Mouse (Mus musculus) kidney, adult 2 months (tissue): ENCODE results near the gene Naxd. TPM values are rescaled to one million over a fixed set of nuclear protein-coding genes. Genes with fewer than 3 reads are reported as not detected.
A peak's percentile ranks its signal among the peaks of the same experiment; 100 is the strongest.

Experiments used
- DNase-seq: peaks from one replicate; pipeline ENCODE4 v3.0.0; 2021
- H3K27ac ChIP-seq: fragments of 200-500 bp; 2 replicates; pipeline ENCODE4 v1.5.1; 2012; ENCODE audit warnings: low read depth, low read length, control low read depth, inconsistent platforms; ENCODE audit not compliant: insufficient read depth
- H3K27me3 ChIP-seq: fragments of 200-500 bp; replicated peaks from 2 replicates; pipeline ENCODE4 v1.6.1; 2012; ENCODE audit warnings: mild to moderate bottlenecking, moderate library complexity, low read length, inconsistent platforms; ENCODE audit not compliant: control insufficient read depth, insufficient read depth
- H3K36me3 ChIP-seq: fragments of 200-500 bp; 2 replicates; pipeline ENCODE4 v1.6.1; 2012; ENCODE audit warnings: mild to moderate bottlenecking, moderate library complexity, low read length, inconsistent platforms; ENCODE audit not compliant: control insufficient read depth, insufficient read depth
- H3K4me1 ChIP-seq: fragments of 200-500 bp; 2 replicates; pipeline ENCODE4 v1.6.1; 2011; ENCODE audit warnings: low read length; ENCODE audit not compliant: control insufficient read depth, insufficient read depth
- H3K4me3 ChIP-seq: fragments of 200-500 bp; 2 replicates; pipeline ENCODE4 v1.5.1; 2011; ENCODE audit warnings: mild to moderate bottlenecking, low read depth, low read length, control low read depth; ENCODE audit not compliant: insufficient read depth
- CTCF ChIP-seq: fragments of 200-500 bp; conservative IDR thresholded peaks from 2 replicates; pipeline ENCODE4 v1.5.1; 2011; ENCODE audit warnings: low read depth, mild to moderate bottlenecking, control low read depth, low read length, moderate library complexity, mixed read lengths; ENCODE audit not compliant: insufficient read depth, insufficient read length
- POLR2A ChIP-seq: fragments of 200-500 bp; IDR thresholded peaks from one replicate; pipeline ENCODE4 v1.6.1; 2011; ENCODE audit warnings: low read depth, low read length, control low read depth
- WGBS: fragments of 180-500 bp; shearing (Covaris S2); methylation state at CpG from one replicate; pipeline ENCODE4 v1.1.7; 2018; 5-methylcytosine and 5-hydroxymethylcytosine counted together
- polyA plus RNA-seq: library from polyadenylated mRNA; depleted of rRNA; stranded (reverse); fragments of >200 nt; gene quantifications from 2 replicates; pipeline ENCODE4 v1.2.3, GENCODE M21; 2012

Naxd gene
- polyA plus RNA-seq, 1 experiment = 111 TPM

- H3K27ac ChIP-seq = peak within 1 kb of the TSS; percentile 85
- peaks cover 42% of the 10 kb centered on the region for H3K4me1 ChIP-seq
- DNase-seq = peak; percentile 93
- H3K4me3 ChIP-seq = peak within 1 kb of the TSS; percentile 75
- TF ChIP-seq POLR2A (peak; percentile 25), CTCF (no peak)
- H3K36me3 ChIP-seq = no peaks in the 10 kb centered on the region
- H3K27me3 ChIP-seq = no peaks in the 10 kb centered on the region
- WGBS = under 1% methylated on average over 66 of the region's 69 CpGs
Measured at GRCm38 (mm10) chr8:11477811-11478761, 19.2 kb upstream of the Naxd start, which contains the start of gene Rab20. Gene Rab20 (minus strand): TSS chr8:11478710.

DNA sequence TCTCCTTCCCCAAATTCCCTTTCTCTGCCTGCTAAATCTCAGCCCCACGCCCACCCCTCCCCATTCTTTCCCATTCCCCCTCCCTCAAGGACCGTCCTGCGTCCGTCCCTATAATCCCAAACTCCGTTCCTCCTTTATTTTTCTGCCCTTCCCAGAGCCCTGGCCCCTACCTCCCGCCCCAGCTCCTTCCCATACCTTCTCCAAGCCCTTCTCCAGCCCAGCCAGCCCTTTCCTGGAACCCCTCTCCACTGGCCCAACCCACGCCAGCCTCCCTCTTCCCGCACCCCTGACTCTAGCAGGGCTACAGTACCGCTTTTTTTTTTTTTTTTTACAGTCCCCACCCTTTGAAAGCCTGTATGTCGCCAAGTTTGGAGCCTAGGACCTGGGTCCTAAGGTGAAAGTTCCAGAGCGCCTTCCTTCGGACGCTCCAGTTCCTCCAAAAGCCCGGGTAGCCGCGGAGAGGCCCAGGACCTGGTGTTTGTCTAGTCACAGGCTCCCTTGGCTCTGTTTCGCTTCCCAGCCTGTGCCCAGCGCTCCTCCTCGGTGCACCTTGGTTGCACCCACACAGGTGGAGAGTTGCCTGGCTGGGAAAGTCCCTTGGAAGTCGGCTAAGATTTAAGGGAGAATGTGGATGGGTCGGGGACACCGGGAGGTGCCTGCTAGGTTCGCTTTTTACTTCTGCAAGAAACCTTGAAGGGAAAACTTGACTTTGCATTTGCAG is 18.3 kb upstream of the Naxd start:
- no peak for TF ChIP-seq POLR2A
- TF ChIP-seq CTCF = no peak
- peak; percentile 72 for DNase-seq
- Histone ChIP-seq H3K27ac (peak overlapping the region; percentile 80), H3K36me3 (no peaks in the 10 kb centered on the region), H3K27me3 (no peaks in the 10 kb centered on the region), H3K4me3 (peak overlapping the region; percentile 75), H3K4me1 (peaks cover 33% of the 10 kb centered on the region)
- 9% methylated on average over 23 of the region's 23 CpGs for WGBS

DNA sequence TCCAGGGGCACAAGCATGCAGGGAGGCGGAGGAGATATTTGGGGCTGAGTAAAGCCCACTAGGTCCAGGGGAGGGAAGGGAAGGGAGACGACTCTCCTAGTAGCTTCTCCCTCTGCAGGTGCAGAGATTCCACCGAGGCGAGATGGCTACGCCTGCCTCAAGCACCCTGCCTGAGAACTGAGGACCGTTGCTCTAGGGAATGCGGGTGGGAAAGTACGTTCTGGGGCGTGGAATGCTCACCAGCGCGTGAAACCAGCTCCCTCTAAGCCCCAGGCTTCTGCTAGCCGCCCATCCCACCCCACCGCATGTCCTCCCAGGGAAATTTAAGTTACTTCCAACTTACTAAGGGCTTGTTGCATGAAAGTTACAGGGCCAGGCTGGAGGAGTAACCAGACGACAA is 17.7 kb upstream of the Naxd start:
- peak overlapping the region; percentile 75; the same call in 1 of the 2 replicates for H3K4me3 ChIP-seq
- H3K36me3 ChIP-seq = no peaks in the 10 kb centered on the region
- peak; percentile 65 for DNase-seq
- no peak for TF ChIP-seq POLR2A
- TF ChIP-seq CTCF = no peak
- peaks cover 28% of the 10 kb centered on the region for H3K4me1 ChIP-seq
- no peaks in the 10 kb centered on the region for H3K27me3 ChIP-seq
- H3K27ac ChIP-seq = peak overlapping the region; percentile 80
- 22% methylated on average over 14 of the region's 14 CpGs for WGBS

GRCm38 (mm10) chr8:11481876-11482275 is 15.4 kb upstream of the Naxd start:
- no peak overlapping the region for H3K4me3 ChIP-seq
- peak overlapping the region; percentile 42; the same call in 1 of the 2 replicates for H3K27ac ChIP-seq
- TF ChIP-seq POLR2A (no peak), CTCF (no peak)
- H3K27me3 ChIP-seq = no peaks in the 10 kb centered on the region
- H3K4me1 ChIP-seq = peaks cover 16% of the 10 kb centered on the region
- DNase-seq = peak; percentile 58
- 25% methylated on average over 3 of the region's 3 CpGs for WGBS
- no peaks in the 10 kb centered on the region for H3K36me3 ChIP-seq

- Histone ChIP-seq H3K27me3 (no peaks in the 10 kb centered on the region), H3K27ac (peak overlapping the region; percentile 42; the same call in 1 of the 2 replicates), H3K36me3 (no peaks in the 10 kb centered on the region), H3K4me1 (peaks cover 16% of the 10 kb centered on the region), H3K4me3 (no peak overlapping the region)
- TF ChIP-seq CTCF (no peak), POLR2A (no peak)
- WGBS = 53% methylated on average over 3 of the region's 3 CpGs
- DNase-seq = peak; percentile 36
Measured at GRCm38 (mm10) chr8:11482537-11482936, 14.8 kb upstream of the Naxd start.

DNA sequence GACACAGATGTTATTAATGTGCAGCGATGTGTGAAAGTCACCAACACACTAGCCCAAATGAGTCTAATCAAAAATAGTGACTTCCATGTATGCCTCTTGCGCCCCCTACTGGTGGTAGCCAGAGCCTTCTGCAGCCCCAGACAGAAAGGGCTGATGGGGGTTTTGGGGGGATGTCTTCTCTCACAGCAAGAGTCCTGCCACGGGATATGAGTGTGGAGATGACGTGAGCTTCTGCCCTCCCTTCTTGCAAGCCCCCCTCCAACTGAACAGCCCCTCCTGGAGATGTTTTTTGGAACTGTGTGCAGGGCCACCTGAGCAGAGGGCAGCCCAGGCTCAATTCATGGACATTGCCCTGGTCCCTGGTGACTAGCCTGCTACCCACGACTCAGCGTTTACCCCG is 11.2 kb upstream of the Naxd start:
- peak; percentile 81 for DNase-seq
- Histone ChIP-seq H3K4me1 (peaks cover 11% of the 10 kb centered on the region), H3K4me3 (no peak overlapping the region), H3K27me3 (no peaks in the 10 kb centered on the region), H3K27ac (no peak overlapping the region), H3K36me3 (no peaks in the 10 kb centered on the region)
- 12% methylated on average over 7 of the region's 7 CpGs for WGBS
- TF ChIP-seq CTCF (peak; percentile 89), POLR2A (no peak)
